Mouse (Mus musculus): ENCODE data around the gene Grin2d. TPM values are rescaled to one million over a fixed set of nuclear protein-coding genes. Genes with fewer than 3 reads are reported as not detected.
A peak's percentile ranks its signal among the peaks of the same experiment; 100 is the strongest.

The Grin2d gene
- polyA plus RNA-seq, 1 experiment from 2014 or later = 0.18 TPM

- peaks cover 37% of the 10 kb centered on the region for H3K4me1 ChIP-seq
- peaks cover 77% of the 10 kb centered on the region for H3K27me3 ChIP-seq (ENCODE audit: insufficient read depth, poor library complexity, severe bottlenecking)
- H3K9me3 ChIP-seq = no peaks in the 10 kb centered on the region
- no peaks in the 10 kb centered on the region for H3K36me3 ChIP-seq
- H3K4me3 ChIP-seq = no peak overlapping the region
- no peak overlapping the region for H3K27ac ChIP-seq
- no peak for DNase-seq (ENCODE audit: low spot score)
- 61% methylated on average over 3 of the region's 3 CpGs for WGBS
Measured at GRCm38 (mm10) chr7:45864435-45864834, 13.7 kb downstream of the Grin2d start.

- no peaks in the 10 kb centered on the region for H3K9me3 ChIP-seq
- no peaks in the 10 kb centered on the region for H3K36me3 ChIP-seq
- peaks cover 77% of the 10 kb centered on the region for H3K27me3 ChIP-seq (ENCODE audit: insufficient read depth, poor library complexity, severe bottlenecking)
- 82% methylated on average over 7 of the region's 7 CpGs for WGBS
- H3K27ac ChIP-seq = no peak overlapping the region
- DNase-seq (ENCODE audit: low spot score) = no peak
- no peak overlapping the region for H3K4me3 ChIP-seq
- peaks cover 25% of the 10 kb centered on the region for H3K4me1 ChIP-seq
Measured at GRCm38 (mm10) chr7:45862804-45863203, 15.4 kb downstream of the Grin2d start.

DNA sequence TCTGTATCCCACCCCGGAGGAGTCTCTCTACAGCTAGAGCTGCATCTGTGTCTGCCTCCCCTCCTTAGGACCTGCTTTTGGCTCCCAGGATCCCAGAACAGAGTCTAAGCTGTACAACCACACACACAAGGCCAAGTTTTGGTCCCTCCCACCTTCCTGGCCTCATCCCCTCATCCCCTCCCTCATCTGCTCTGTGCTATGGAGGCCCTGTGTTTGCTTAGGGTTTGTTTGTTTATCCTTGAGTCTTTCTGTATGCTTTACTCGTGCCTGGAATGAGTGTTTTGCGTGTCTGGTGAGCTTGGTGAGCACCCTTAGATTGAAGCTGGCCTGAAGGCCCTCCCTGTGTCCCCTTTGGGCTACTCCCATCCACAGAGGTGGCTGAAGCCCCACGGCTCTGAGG lies 19.2 kb downstream of the Grin2d start:
- DNase-seq (ENCODE audit: low spot score) = no peak
- Histone ChIP-seq H3K27me3 (ENCODE audit: insufficient read depth, poor library complexity, severe bottlenecking) (peaks cover 98% of the 10 kb centered on the region), H3K4me1 (peaks cover 19% of the 10 kb centered on the region), H3K4me3 (no peak overlapping the region), H3K9me3 (no peaks in the 10 kb centered on the region), H3K36me3 (no peaks in the 10 kb centered on the region), H3K27ac (no peak overlapping the region)
- 53% methylated on average over 4 of the region's 4 CpGs for WGBS

DNA sequence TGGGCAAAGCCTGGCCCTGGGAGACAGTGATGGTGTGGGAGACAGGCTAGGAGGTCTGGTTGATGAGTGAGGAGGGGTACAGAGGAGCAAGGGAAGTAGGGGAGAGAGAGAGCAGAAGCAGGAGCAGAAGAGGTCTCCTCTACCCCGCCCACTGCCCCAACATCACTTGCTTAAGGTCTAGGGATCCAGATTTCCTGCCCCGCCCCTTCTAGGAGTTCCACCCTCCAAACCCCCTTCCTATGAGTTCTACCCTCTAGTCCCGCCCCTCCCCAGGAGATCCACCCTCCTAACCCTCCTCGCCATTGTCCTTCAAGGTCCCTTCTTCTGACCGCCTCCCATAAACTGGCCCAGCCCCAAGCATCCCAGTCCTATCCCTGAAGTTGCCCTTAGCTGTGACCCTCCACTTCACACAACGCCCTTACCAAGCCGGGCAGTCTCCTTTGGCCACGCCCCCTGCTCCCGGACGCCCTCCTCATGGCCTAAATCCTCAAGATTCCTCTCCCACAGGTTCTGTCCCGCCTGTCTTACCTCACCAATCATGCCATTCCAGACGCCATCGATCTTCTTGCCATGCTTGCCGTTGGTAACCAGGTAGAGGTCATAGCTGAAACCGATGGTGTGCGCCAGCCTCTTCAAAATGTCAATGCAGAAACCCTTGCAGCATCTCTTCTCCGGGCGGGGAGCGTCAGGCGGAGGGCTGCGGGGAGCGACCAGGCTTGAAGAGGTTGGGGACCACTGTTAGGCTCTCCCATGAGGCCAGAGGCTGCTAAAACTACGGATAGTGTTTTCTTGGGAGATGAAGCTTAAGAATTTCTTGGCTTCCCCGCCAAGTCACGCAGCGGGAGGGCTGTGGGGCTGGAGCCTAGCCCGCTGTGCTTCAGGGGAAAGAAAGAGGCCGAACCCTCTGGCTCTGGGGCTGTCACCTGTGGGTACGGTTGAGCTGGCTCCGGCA lies 21.0 kb downstream of the Grin2d start:
- Histone ChIP-seq H3K27ac (0 out of 2 replicates have a peak overlapping the region, but pooled peaks have one; percentile 22), H3K36me3 (no peaks in the 10 kb centered on the region), H3K27me3 (ENCODE audit: insufficient read depth, poor library complexity, severe bottlenecking) (peaks cover 95% of the 10 kb centered on the region), H3K4me1 (peaks cover 19% of the 10 kb centered on the region), H3K9me3 (no peaks in the 10 kb centered on the region), H3K4me3 (peak overlapping the region; percentile 55)
- WGBS = 1% methylated on average over 29 of the region's 30 CpGs
- DNase-seq (ENCODE audit: low spot score) = no peak

GRCm38 (mm10) chr7:45853089-45853488 lies 25.1 kb downstream of the Grin2d start:
- no peak overlapping the region for H3K4me3 ChIP-seq
- peaks cover 17% of the 10 kb centered on the region for H3K4me1 ChIP-seq
- no peak for DNase-seq (ENCODE audit: low spot score)
- H3K9me3 ChIP-seq = no peaks in the 10 kb centered on the region
- no peak overlapping the region for H3K27ac ChIP-seq
- H3K36me3 ChIP-seq = no peaks in the 10 kb centered on the region
- peaks cover 75% of the 10 kb centered on the region for H3K27me3 ChIP-seq (ENCODE audit: insufficient read depth, poor library complexity, severe bottlenecking)
- 79% methylated on average over 12 of the region's 12 CpGs for WGBS

GRCm38 (mm10) chr7:45850661-45851060 lies 27.5 kb downstream of the Grin2d start:
- H3K27me3 ChIP-seq (ENCODE audit: insufficient read depth, poor library complexity, severe bottlenecking) = peaks cover 61% of the 10 kb centered on the region
- DNase-seq (ENCODE audit: low spot score) = no peak
- H3K27ac ChIP-seq = no peak overlapping the region
- no peak overlapping the region for H3K4me3 ChIP-seq
- 0 out of 2 replicates have a peak, but pooled peaks cover 3% of the 10 kb centered on the region for H3K4me1 ChIP-seq
- 58% methylated on average over 3 of the region's 3 CpGs for WGBS
- H3K9me3 ChIP-seq = no peaks in the 10 kb centered on the region
- H3K36me3 ChIP-seq = no peaks in the 10 kb centered on the region

DNA sequence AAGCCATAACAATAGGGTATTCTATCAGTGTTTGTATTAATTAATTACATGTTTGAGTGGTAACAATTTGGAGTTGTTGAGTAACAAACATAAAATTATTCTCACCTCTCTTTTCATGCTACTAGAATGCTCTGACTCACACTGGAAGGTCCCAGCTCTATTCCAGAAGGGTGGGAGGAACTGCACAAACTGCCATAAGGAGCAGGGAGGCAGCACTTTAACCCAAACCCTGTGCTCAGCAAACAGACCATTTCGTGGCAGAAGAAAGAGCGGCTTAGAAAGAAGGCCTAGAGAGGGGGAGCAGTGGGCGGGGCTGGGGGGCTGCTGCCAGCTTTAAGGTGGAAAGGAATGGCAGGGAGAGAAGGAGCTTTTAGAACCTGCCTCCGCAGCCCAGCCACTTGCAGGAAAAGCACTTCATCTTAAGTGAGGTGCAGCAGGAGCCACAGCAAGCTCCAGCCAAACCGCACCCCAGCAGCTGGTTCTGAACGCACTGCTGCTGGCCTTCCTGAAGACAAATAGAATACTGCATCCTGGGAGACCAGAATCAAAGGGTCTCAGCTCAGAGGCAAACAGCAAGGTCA lies 29.6 kb downstream of the Grin2d start:
- 0 out of 2 replicates have a peak, but pooled peaks cover 3% of the 10 kb centered on the region for H3K4me1 ChIP-seq
- no peaks in the 10 kb centered on the region for H3K36me3 ChIP-seq
- H3K27ac ChIP-seq = no peak overlapping the region
- H3K27me3 ChIP-seq (ENCODE audit: insufficient read depth, poor library complexity, severe bottlenecking) = peaks cover 56% of the 10 kb centered on the region
- 18% methylated on average over 6 of the region's 6 CpGs for WGBS
- H3K4me3 ChIP-seq = no peak overlapping the region
- no peak for DNase-seq (ENCODE audit: low spot score)
- no peaks in the 10 kb centered on the region for H3K9me3 ChIP-seq

DNA sequence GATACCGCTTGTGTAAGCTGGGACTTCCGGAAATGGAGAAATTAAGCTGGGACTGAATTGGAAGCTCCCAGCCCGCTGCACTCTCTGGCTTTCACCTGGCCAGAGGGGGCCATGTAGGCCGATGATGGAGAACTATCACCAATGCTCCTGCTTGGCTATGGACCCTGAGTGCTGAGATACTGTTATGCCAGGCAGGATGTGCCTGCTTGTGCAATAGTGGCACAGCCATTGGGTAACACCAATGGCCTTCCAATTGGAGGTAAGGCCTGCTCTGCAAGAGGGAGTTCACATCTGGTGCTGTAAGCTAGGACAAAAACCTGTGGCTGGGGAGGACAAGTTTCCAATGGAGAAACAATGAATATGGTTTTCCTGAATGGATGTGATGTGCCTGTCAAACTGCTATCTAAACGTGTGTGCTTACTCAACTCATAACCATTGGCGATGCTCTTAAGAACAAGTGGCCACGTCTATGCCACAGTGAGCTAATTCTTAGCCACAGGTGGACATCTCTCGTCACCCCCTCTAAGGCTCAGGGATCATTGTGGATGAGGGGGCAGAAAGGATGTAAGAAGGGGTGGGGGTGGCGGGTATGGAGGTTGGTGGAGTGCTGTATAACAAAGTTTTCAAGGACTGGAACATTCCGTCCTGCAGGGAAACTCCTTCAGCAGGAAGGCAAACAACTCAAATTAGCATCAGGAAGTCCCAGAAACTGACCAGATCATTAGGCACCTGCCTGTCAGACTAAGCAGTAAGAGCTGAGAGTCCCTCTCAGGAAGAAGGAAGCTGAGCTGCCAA lies 35.0 kb downstream of the Grin2d start:
- H3K4me1 ChIP-seq = no peaks in the 10 kb centered on the region
- H3K27me3 ChIP-seq (ENCODE audit: insufficient read depth, poor library complexity, severe bottlenecking) = peaks cover 60% of the 10 kb centered on the region
- H3K27ac ChIP-seq = no peak overlapping the region
- H3K4me3 ChIP-seq = no peak overlapping the region
- no peak for DNase-seq (ENCODE audit: low spot score)
- 78% methylated on average over 10 of the region's 10 CpGs for WGBS
- no peaks in the 10 kb centered on the region for H3K9me3 ChIP-seq
- H3K36me3 ChIP-seq = no peaks in the 10 kb centered on the region

GRCm38 (mm10) chr7:45833924-45834323 lies 44.3 kb downstream of the Grin2d start:
- under 1% methylated on average over 31 of the region's 31 CpGs for WGBS
- no peaks in the 10 kb centered on the region for H3K9me3 ChIP-seq
- H3K4me3 ChIP-seq = peak overlapping the region; percentile 60
- no peak for DNase-seq (ENCODE audit: low spot score)
- H3K4me1 ChIP-seq = peaks cover 32% of the 10 kb centered on the region
- peak overlapping the region; percentile 62 for H3K27ac ChIP-seq
- H3K36me3 ChIP-seq = peaks cover 5% of the 10 kb centered on the region
- peaks cover 69% of the 10 kb centered on the region for H3K27me3 ChIP-seq (ENCODE audit: insufficient read depth, poor library complexity, severe bottlenecking)

DNA sequence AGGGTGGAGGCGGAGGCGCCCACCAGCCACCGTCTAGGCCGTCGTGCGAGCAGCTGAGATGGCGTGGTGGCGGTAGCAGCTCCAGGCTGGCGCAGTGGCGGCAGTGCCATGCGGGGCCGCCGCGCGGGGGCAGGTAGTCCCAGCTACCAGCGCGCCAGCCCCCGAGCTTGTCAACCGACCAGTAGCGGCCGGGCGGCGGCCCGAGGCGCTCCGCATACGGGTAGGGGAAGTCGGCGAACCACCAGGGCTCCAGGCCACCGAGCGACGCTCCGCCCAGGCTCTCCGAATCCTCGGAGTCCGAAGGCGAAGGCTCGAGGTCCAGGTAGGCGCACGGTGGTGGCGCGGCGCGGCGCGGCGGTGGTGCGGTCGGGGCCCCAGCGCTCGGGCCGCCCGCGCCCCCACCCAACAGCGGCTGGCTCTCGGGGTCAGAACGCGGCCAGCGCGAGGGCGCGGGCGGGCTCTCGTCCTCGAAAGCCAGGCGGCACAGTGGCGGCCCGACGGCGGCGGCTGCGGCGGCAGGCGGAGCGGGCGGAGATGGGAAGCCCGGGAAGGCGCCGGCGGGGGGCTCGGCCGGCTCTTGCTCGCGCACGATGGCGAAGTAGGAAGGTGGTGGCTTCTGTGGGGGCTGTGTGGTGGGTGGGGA lies 44.9 kb downstream of the Grin2d start:
- Histone ChIP-seq H3K9me3 (no peaks in the 10 kb centered on the region), H3K4me1 (peaks cover 32% of the 10 kb centered on the region), H3K27me3 (ENCODE audit: insufficient read depth, poor library complexity, severe bottlenecking) (peaks cover 69% of the 10 kb centered on the region), H3K36me3 (peaks cover 11% of the 10 kb centered on the region), H3K27ac (peak overlapping the region; percentile 62), H3K4me3 (peak overlapping the region; percentile 60)
- WGBS = 1% methylated on average over 86 of the region's 86 CpGs
- DNase-seq (ENCODE audit: low spot score) = no peak

- DNase-seq (ENCODE audit: low spot score) = no peak
- peaks cover 20% of the 10 kb centered on the region for H3K36me3 ChIP-seq
- WGBS = 7% methylated on average over 30 of the region's 30 CpGs
- no peaks in the 10 kb centered on the region for H3K9me3 ChIP-seq
- H3K27me3 ChIP-seq (ENCODE audit: insufficient read depth, poor library complexity, severe bottlenecking) = peaks cover 65% of the 10 kb centered on the region
- H3K27ac ChIP-seq = peak overlapping the region; percentile 62; the same call in 1 of the 2 replicates
- peaks cover 32% of the 10 kb centered on the region for H3K4me1 ChIP-seq
- H3K4me3 ChIP-seq = peak overlapping the region; percentile 60
Measured at GRCm38 (mm10) chr7:45832428-45832827, 45.8 kb downstream of the Grin2d start.

DNA sequence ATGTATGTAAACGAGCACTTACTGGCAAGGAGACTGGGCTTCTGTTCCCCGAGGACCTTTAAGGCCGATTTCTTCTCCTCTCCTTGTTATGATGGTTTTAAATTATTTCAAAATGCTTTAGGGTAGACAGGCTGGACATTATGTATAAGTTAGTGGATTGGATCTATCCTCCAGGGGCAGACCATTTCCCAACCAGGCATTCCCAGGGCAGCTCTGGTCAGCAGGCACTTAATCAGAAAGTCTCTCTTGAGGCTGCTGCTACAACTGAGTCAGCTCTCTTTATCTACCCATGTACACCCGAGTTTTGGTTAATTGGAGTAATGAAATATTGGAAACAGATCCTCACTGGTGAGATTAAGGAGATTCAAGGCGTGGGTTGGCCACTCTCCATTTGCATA lies 47.1 kb downstream of the Grin2d start:
- H3K27me3 ChIP-seq (ENCODE audit: insufficient read depth, poor library complexity, severe bottlenecking) = peaks cover 52% of the 10 kb centered on the region
- H3K9me3 ChIP-seq = no peaks in the 10 kb centered on the region
- H3K36me3 ChIP-seq = peaks cover 33% of the 10 kb centered on the region
- peak overlapping the region; percentile 99 for H3K4me3 ChIP-seq
- 23% methylated on average over 5 of the region's 5 CpGs for WGBS
- H3K4me1 ChIP-seq = peaks cover 32% of the 10 kb centered on the region
- no peak for DNase-seq (ENCODE audit: low spot score)
- H3K27ac ChIP-seq = peak overlapping the region; percentile 93; the same call in 1 of the 2 replicates

All from heart, embryonic 10.5 days (tissue).